Mouse (Mus musculus) stomach, postnatal 0 days (tissue): ENCODE data around the gene Oxct1. TPM values are rescaled to one million over a fixed set of nuclear protein-coding genes. Genes with fewer than 3 reads are reported as not detected.
A peak's percentile ranks its signal among the peaks of the same experiment; 100 is the strongest.

Experiments used
- ATAC-seq: fragments of 200-750 bp; cut with Nextera tagmentation; 2 replicates; pipeline ENCODE4 v1.8.0; 2017; ENCODE audit not compliant: low FRiP score, low TSS enrichment
- DNase-seq: peaks from one replicate; pipeline ENCODE4 v3.0.0-alpha.2; 2016; ENCODE audit warnings: low spot score
- H3K27ac ChIP-seq: fragments of 300-500 bp; sonication (generic); replicated peaks from 2 replicates; pipeline ENCODE4 v1.5.1; 2014; ENCODE audit warnings: mild to moderate bottlenecking, control low read depth
- H3K27me3 ChIP-seq: fragments of 300-500 bp; sonication (generic); 2 replicates; pipeline ENCODE4 v1.6.1; 2014; ENCODE audit warnings: low read length; ENCODE audit not compliant: control insufficient read depth, insufficient read depth
- H3K36me3 ChIP-seq: fragments of 300-500 bp; sonication (generic); 2 replicates; pipeline ENCODE4 v1.6.1; 2014; ENCODE audit warnings: low read length, mixed read lengths; ENCODE audit not compliant: control insufficient read depth, insufficient read depth
- H3K4me1 ChIP-seq: fragments of 300-500 bp; sonication (generic); replicated peaks from 2 replicates; pipeline ENCODE4 v1.6.1; 2014; ENCODE audit warnings: antibody characterized with exemption; ENCODE audit not compliant: control insufficient read depth, insufficient read depth
- H3K4me2 ChIP-seq: fragments of 300-500 bp; sonication (generic); replicated peaks from 2 replicates; pipeline ENCODE4 v1.6.1; 2014; ENCODE audit warnings: low read depth, mild to moderate bottlenecking, control low read depth, moderate library complexity
- H3K4me3 ChIP-seq: fragments of 300-500 bp; sonication (generic); 2 replicates; pipeline ENCODE4 v1.5.1; 2014; ENCODE audit warnings: low read depth, low read length, control low read depth
- H3K9ac ChIP-seq: fragments of 300-500 bp; sonication (generic); 2 replicates; pipeline ENCODE4 v1.6.1; 2014; ENCODE audit warnings: mild to moderate bottlenecking, low read length, control low read depth, mixed read lengths
- H3K9me3 ChIP-seq: fragments of 300-500 bp; sonication (generic); 2 replicates; pipeline ENCODE4 v1.6.1; 2016; ENCODE audit warnings: low read length; ENCODE audit not compliant: control insufficient read depth
- CTCF ChIP-seq: IDR thresholded peaks from 2 replicates; pipeline ENCODE4 v1.5.1; 2016; ENCODE audit warnings: antibody characterized with exemption, low read depth, mild to moderate bottlenecking, moderate library complexity
- EP300 ChIP-seq: optimal IDR thresholded peaks from 2 replicates; pipeline ENCODE3; 2016; ENCODE audit warnings: antibody characterized with exemption
- WGBS: fragments of 180-500 bp; shearing (Covaris S2); extraction: QIAGEN DNeasy Blood & Tissue Kit; methylation state at CpG from one replicate; pipeline ENCODE4 v1.1.7; 2014; 5-methylcytosine and 5-hydroxymethylcytosine counted together
- polyA plus RNA-seq: library from polyadenylated mRNA; unstranded; fragments of >200 nt; fragmentation: Nextera tagmentation; extraction: Ambion mirVana; gene quantifications from 2 replicates; pipeline ENCODE4 v1.2.1, GENCODE M21; 2015

Gene Oxct1
- 128 and 131 TPM in 2 replicates for polyA plus RNA-seq

GRCm38 (mm10) chr15:4026231-4026773 is at the start of gene Oxct1:
Gene Oxct1, plus strand, starts transcription at chr15:4026383.
- TF ChIP-seq EP300 (peak; percentile 33), CTCF (peak; percentile 78)
- H3K27ac ChIP-seq, result peak within 1 kb of the TSS; percentile 97
- ATAC-seq (peak; percentile 96), DNase-seq (peak; percentile 88)
- H3K9me3 ChIP-seq, result no peaks in the 10 kb centered on the region
- H3K4me3 ChIP-seq, result peak within 1 kb of the TSS; percentile 87
- 0 out of 2 replicates have a peak, but pooled peaks cover 4% of the 10 kb centered on the region for H3K4me1 ChIP-seq
- under 1% methylated on average over 45 of the region's 45 CpGs for WGBS
- no peaks in the 10 kb centered on the region for H3K27me3 ChIP-seq
- H3K36me3 ChIP-seq, result no peaks in the 10 kb centered on the region
- peak within 1 kb of the TSS; percentile 81 for H3K9ac ChIP-seq
- H3K4me2 ChIP-seq, result peak within 1 kb of the TSS; percentile 87

DNA sequence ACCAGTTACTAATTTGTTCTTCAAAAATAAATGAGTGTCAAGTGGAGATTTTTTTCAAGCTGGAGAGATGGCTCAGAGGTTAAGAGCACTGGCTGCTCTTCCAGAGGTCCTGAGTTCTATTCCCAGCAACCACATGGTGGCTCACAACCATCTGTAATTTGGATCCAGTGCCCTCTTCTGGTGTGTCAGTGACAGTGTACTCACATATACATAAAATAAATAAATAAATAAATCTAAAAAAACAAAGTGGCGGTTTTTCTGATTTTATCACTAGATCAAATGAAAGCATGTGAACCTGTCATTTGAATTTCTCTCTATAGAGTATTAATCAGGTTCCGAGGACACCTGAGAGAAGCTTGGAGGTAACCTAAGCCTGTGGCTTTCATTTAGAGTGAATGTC is 47.9 kb upstream of the Oxct1 start:
- TF ChIP-seq CTCF, result peak; percentile 47
- no peak for TF ChIP-seq EP300
- Histone ChIP-seq H3K9ac (no peak overlapping the region), H3K36me3 (no peaks in the 10 kb centered on the region), H3K4me2 (no peak overlapping the region), H3K27me3 (no peaks in the 10 kb centered on the region), H3K9me3 (no peaks in the 10 kb centered on the region), H3K27ac (no peak overlapping the region), H3K4me3 (no peak overlapping the region), H3K4me1 (no peaks in the 10 kb centered on the region)
- DNase-seq (no peak), ATAC-seq (no peak)
- WGBS, result 89% methylated on average over 2 of the region's 2 CpGs

- Histone ChIP-seq H3K36me3 (no peaks in the 10 kb centered on the region), H3K27me3 (no peaks in the 10 kb centered on the region)
Measured at GRCm38 (mm10) chr15:3979061-3979848, 46.9 kb upstream of the Oxct1 start, which contains the start of gene Fbxo4. Gene Fbxo4, minus strand, starts transcription at chr15:3979573.

GRCm38 (mm10) chr15:3979871-3980270 is 46.3 kb upstream of the Oxct1 start:
- Histone ChIP-seq H3K27me3 (no peaks in the 10 kb centered on the region), H3K4me1 (no peaks in the 10 kb centered on the region), H3K27ac (peak overlapping the region; percentile 99), H3K9ac (peak overlapping the region; percentile 96; the same call in 1 of the 2 replicates), H3K9me3 (no peaks in the 10 kb centered on the region), H3K4me2 (peak overlapping the region; percentile 70), H3K36me3 (peaks cover 1% of the 10 kb centered on the region; the same call in 1 of the 2 replicates), H3K4me3 (peak overlapping the region; percentile 81)
- ATAC-seq, result no peak
- TF ChIP-seq EP300 (no peak), CTCF (no peak)
- DNase-seq, result no peak
- WGBS, result 63% methylated on average over 3 of the region's 3 CpGs

More at GRCm38 (mm10) chr15:3979061-3979848, 46.9 kb upstream of the Oxct1 start, which contains the start of gene Fbxo4:
- peak within 1 kb of the TSS; percentile 96 for H3K9ac ChIP-seq
- peak within 1 kb of the TSS; percentile 70 for H3K4me2 ChIP-seq
- DNase-seq (peak; percentile 90), ATAC-seq (peak; percentile 100)
- H3K4me1 ChIP-seq, result no peaks in the 10 kb centered on the region
- 1% methylated on average over 54 of the region's 61 CpGs for WGBS
- H3K9me3 ChIP-seq, result no peaks in the 10 kb centered on the region
- peak within 1 kb of the TSS; percentile 99 for H3K27ac ChIP-seq
- TF ChIP-seq CTCF (no peak), EP300 (no peak)
- H3K4me3 ChIP-seq, result peak within 1 kb of the TSS; percentile 81

- ATAC-seq, result no peak
- WGBS, result 84% methylated on average over 5 of the region's 5 CpGs
- no peak for TF ChIP-seq EP300
- TF ChIP-seq CTCF, result no peak
- Histone ChIP-seq H3K27me3 (no peaks in the 10 kb centered on the region), H3K4me1 (no peaks in the 10 kb centered on the region), H3K4me2 (no peak overlapping the region), H3K9me3 (no peaks in the 10 kb centered on the region), H3K9ac (no peak overlapping the region), H3K4me3 (no peak overlapping the region), H3K27ac (no peak overlapping the region), H3K36me3 (peaks cover 9% of the 10 kb centered on the region; the same call in 1 of the 2 replicates)
- DNase-seq, result no peak
Measured at GRCm38 (mm10) chr15:3982732-3983131, 43.5 kb upstream of the Oxct1 start.

- Histone ChIP-seq H3K4me1 (no peaks in the 10 kb centered on the region), H3K4me3 (no peak overlapping the region), H3K9me3 (no peaks in the 10 kb centered on the region), H3K4me2 (no peak overlapping the region), H3K27me3 (no peaks in the 10 kb centered on the region), H3K27ac (no peak overlapping the region), H3K36me3 (peaks cover 9% of the 10 kb centered on the region; the same call in 1 of the 2 replicates), H3K9ac (no peak overlapping the region)
- ATAC-seq (no peak), DNase-seq (no peak)
- WGBS, result 86% methylated on average over 2 of the region's 2 CpGs
- TF ChIP-seq EP300 (no peak), CTCF (no peak)
Measured at GRCm38 (mm10) chr15:3984876-3985275, 41.3 kb upstream of the Oxct1 start.
